Mouse (Mus musculus) heart, adult 8-10 months (tissue): ENCODE data around the gene E4f1. TPM values are rescaled to one million over a fixed set of nuclear protein-coding genes. Genes with fewer than 3 reads are reported as not detected.

Experiments used
- DNase-seq: peaks from one replicate; pipeline ENCODE4 v3.0.0; 2022; ENCODE audit warnings: low spot score
- total RNA-seq, 4 experiments: library from RNA; stranded (reverse); gene quantifications; 2 replicates each; pipeline ENCODE4 v1.2.4; 2022

E4f1 gene
- 10 to 100 TPM; 11.2 to 14.7 (median 11.9) TPM for total RNA-seq

DNA sequence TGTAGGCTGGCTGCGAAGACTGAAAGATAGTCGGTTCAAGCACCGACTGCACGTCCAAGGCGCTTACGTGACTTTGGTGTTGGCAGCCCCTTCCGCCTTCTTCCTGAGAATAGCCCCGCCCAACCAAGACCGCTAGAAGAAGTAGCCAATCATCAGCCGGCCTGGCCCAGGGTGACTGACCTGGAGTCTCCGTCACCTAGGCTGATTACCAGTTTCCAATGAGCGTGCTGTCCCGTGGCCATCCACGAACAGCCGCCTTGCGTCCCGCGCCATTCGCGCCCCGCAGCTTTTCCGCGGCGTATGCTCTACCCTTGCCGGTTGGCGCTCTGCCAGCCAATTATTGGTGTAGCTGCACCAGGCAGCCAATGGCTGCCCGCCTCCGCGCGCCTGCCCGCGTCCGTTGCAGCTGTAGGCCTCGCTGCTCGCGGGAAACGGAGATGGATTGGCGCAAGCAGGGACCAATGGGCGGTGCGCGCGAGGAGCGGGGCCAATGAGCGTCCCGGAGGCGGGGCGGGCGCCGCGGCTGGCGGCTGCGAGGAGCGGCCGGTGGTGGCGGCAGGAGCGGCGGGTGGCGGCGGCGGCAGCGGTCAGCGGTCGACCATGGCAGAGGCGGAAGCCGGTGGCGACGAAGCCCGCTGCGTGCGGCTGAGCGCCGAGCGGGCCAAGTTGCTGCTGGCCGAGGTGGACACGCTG is at the start of gene E4f1, which contains the start of gene Pgp:
Gene E4f1 (minus strand): TSS at position 404 of the 693 bp plus-strand sequence.
Gene Pgp (plus strand): TSS at position 483 of the 693 bp plus-strand sequence.
- DNase-seq, result peak; percentile 98

DNA sequence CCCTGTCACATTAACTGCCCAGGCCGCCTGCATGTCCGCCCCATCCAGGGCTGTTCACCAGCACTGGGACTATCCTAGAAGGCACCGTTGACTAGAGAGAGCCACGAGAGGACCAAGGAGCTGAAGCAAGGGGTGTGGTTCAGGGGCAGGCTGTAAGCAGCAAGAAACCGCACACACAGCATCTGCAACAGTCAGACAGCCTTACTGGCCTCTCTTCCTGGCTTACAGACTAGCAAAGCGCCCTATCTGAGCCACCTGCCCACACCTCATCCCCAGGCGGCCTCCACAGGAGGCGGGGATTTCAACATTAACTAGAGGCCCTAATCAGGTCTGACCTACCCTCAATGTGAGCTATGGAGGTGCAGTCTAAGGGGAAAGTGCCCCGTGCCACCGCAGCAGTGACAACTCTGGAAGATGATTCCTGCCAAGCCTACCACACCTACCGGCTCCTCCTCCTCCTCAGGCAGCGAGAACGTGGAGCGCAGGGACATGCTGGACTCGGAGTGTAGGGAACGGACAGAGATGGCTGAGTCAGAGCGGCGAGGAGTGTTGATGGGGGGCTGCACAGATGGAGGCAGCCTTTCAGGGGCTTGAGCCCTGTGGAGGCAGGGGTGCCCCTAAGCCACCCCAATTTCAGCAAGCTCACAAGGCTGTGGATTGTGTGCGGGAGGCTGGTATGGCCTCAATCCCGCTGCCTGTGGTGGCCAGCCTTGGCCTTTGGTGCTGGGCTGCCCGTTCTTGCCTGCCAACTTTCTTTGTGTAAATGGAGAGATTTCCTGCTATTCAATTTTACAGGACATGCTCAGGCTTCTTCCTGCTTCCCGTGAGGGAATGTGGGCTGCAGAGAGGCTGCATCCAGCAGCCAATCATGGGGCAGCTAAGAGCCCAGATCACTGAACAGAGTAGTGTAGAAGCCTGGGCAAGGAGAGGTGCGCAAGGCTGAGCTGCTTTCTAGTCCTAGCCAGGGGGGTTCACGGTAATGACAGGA is 44.5 kb upstream of the E4f1 start:
- peak; percentile 55 for DNase-seq

DNA sequence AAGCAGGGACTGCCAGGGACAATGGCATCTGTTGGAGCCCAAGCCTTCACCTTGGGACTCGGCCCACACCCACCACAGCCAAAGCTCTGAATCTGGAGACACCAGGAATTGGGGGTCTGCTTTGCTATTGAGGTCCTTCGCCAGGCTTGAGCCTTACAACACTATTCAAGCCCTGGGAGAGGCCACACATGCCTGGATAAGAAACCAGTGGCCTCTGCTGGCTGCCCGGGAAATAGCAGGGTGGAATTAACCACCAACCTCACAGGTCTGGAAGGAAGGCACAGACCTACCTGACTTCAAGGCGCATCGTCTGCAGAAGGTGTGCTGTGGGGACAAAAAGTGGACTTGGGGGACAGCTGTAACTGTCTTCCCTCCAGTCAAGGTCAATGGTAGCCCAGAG is 43.5 kb upstream of the E4f1 start:
- peak; percentile 37 for DNase-seq

DNA sequence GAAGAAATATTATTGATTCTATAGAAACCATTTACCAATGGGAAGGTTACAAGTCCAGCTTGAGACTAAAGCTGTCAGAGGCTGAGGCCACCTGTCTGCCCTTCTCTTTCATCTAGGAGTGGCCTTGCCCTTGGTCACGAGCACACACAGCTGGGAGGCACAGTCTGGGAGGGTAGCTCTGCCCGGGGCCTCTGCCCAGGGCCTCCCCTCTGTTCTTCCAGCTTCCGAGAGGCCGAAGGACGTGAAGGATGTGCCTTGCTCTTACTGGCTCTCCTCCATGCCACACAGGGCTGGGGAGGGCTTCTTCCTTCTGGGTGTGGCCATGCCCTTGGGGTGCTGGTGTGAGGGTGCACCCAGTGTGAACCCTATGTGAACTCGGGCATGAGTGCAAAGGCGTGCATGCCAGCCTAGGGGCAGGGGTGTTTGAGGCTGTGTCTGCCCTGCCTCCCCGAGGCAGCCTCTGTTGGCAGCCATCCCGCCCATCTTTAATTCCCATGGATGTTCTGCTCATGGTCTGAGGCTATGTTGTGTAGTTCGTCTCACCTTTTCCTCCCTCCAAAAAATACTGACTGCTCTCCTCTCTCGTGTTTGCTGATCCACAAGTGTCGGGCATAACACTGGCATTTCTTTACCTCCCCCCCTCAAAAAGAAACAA is 37.8 kb upstream of the E4f1 start:
- DNase-seq, result no peak

DNA sequence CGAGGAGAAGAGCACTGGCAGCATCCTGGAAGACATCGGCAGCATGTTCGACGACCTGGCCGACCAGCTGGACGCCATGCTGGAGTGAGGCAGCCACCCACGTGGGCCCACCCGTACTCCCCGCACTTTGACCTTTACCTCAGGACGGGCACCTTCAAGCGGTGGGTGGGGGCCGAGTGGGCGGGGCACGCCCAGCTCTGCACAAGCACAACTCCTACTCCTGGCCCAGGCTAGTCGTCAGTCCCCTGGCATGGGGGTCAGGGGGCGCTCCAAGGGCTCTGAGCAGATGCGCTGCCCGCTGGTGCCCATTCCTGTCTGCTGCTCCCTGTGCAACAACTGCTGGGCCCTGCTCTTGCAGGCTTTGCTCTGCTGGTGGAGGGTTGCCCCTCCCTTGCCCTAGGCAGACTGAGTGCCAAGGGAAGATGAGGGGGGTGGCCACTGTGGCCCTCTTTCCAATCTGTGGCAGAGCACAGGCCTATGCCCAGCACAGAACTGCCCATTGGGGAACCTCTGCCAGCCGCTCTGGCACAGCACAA is 37.1 kb upstream of the E4f1 start:
- DNase-seq, result no peak

DNA sequence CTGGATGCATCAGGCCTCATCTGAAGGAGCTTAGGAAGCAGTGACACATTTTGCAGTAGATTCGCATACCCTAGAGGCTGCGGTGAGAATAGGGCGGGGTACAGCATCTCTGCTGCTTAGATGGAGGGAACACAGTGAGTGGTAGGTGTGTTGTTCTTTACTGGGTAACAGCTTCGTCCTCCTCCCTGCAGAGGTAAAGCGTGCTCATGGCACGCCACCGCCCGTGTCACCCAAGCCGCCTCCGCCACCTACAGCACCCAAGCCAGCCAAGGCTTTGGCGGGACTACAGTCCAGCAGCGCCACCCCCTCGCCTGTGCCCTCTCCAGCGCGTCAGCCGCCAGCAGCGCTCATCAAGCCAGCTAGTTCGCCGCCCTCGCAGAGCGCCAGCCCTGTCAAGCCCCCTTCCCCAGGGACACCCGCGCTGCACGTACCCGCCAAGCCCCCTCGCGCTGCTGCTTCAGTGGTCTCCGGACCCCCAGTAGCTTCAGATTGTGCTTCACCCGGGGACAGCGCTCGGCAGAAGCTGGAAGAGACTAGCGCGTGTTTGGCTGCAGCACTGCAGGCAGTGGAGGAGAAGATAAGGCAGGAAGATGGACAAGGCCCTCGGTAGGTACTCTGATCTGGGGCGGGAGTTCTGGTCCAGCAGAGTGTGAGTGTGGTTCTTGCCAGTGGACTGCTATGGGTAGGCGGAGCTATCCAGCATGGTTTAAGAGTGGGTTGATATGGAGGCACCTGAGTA is 36.4 kb upstream of the E4f1 start:
- DNase-seq, result no peak

DNA sequence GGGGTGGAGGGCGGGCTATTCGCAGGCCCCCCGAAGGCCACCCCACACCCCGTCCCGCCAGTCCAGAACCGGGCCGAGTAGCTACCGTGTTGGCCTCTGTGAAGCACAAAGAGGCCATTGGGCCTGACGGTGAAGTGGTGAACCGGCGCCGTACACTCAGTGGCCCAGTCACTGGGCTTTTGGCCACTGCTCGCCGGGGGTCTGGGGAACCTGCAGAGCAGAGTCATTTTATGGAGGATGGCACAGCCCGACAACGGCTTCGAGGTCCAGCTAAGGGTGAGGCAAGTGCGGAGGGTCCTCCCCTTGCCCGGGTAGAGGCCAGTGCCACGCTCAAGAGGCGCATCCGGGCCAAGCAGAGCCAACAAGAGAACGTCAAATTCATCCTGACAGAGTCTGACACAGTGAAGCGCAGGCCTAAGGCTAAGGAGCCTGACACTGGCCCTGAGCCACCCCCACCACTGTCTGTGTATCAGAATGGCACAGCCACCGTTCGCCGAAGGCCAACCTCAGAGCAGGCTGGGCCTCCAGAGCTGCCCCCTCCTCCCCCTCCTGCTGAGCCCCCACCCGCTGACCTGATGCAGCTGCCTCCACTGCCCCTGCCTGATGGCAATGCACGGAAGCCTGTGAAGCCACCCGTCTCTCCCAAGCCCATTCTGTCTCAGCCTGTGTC is 35.3 kb upstream of the E4f1 start:
- no peak for DNase-seq

DNA sequence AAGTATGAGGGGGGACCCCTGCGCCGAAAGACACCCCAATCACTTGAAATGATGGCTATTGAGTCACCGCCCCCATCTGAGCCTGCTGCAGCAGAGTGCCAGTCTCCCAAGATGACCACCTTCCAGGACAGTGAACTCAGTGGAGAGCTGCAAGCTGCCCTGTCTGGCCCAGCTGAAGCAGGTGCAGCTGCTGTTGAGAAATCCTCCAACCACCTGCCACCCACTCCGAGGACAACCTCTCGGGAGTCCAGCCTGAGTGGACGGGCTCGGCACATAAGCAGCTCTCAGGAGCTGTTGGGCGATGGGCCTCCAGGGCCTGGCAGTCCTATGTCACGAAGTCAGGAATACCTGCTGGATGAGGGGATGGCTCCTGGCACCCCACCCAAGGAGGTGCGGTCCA is 34.0 kb upstream of the E4f1 start:
- DNase-seq, result no peak

DNA sequence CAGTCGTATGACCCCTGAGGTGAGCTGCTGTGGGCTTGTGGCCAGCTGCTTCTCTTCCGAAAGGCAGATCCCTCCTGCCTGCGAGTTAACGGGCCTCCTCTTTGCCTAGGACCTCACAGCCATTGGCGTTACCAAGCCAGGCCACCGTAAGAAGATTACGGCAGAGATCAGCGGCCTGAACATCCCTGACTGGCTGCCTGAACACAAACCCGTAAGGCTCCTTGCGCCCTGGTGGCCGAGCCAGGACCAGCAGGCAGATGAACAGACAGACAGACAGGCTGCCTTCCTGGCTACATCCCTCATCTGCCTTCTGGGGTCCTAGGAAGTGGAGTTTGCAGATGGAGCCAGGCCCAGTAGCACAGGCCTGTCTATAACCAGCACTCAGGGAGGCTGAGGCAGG is 32.1 kb upstream of the E4f1 start:
- DNase-seq, result no peak

DNA sequence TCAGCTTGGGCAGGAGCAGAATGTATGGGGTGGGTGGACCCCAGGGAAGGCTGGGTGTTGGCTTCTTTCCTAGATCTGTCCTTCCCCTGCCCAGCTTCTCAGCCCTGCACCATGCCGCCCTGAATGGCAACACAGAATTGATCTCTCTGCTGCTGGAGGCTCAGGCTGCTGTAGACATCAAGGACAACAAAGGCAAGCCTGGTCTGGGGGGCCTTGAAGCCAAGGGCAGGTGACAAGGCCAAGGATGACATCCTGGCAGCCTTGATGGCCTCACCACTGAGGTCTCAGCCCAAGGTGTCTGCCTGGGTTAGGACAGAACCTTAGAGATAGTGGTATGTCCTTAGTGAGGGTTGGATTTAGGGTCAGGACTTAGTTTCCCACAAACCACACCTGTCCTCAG is 25.9 kb upstream of the E4f1 start:
- no peak for DNase-seq

DNA sequence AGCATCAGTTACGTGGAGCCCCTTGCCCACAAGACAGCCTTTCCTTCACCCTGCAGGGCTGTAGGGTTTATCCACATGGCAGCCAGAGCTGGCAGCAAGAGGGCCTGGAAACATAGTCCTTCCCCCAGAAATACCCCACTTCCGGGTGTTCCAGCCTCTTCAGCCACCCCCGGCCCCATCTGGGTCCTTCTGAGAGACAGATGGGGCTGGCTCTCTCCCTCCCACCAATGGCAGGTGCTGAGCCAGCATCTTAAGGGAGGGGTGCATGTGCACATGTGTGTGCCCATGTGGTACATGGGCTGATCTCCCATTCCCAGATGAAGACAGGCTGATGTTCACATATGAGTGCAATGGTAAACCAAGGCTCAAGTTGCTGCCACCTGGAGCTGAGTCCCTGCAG is 25.3 kb upstream of the E4f1 start:
- no peak for DNase-seq

DNA sequence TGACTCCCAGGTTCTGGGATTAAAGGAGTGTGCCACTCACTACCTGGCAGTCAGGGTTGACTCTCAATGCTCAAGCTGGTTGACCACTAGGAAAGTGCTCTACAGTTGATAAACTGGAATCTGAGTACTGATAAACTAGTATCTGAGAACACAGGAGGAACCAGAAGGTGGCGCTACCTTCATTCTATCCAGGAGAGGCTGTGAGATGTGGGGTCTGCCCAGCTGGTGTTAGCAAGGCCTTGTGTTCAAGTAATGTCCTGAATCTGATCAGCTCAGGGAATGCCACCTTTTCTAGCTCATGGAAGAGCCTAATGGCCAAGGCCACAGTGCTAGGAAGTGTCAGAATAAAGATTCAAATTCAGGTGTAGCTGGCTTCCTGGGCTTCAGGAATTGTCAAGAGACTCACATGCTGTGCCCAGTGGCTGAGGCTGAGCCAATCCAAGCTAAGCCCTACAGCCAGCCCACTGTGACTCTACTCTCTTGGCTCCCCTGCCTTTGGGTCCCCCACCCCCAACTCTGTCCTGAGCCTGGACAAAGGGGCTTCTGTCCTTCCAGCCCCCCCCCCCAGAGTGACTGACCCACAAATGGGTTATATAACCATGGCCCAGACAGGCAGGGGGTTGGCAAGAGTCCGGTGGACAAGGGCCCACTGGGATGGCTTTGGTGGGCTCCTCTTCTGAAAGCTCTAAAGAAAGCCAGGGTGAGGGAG is 24.7 kb upstream of the E4f1 start:
- no peak for DNase-seq

DNA sequence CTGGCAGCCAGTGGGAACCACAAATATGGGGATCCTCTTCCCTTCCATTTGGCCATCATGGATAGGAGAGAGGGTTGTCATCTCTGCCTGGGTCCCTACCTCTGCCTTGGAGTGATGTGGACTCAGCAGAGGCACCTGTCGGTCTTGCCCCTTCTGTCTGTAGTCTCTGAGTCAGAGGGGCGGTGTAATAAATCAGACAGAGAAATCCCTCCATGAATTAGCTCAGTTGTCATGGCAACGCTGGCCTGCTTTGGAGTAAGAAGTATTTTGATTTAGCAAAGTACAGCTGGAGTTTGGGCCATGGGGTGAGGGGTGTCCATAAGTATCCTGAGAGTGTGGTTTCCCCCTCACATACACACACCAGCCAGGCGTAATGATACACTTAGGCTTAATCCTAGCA is 20.3 kb upstream of the E4f1 start:
- DNase-seq, result no peak

DNA sequence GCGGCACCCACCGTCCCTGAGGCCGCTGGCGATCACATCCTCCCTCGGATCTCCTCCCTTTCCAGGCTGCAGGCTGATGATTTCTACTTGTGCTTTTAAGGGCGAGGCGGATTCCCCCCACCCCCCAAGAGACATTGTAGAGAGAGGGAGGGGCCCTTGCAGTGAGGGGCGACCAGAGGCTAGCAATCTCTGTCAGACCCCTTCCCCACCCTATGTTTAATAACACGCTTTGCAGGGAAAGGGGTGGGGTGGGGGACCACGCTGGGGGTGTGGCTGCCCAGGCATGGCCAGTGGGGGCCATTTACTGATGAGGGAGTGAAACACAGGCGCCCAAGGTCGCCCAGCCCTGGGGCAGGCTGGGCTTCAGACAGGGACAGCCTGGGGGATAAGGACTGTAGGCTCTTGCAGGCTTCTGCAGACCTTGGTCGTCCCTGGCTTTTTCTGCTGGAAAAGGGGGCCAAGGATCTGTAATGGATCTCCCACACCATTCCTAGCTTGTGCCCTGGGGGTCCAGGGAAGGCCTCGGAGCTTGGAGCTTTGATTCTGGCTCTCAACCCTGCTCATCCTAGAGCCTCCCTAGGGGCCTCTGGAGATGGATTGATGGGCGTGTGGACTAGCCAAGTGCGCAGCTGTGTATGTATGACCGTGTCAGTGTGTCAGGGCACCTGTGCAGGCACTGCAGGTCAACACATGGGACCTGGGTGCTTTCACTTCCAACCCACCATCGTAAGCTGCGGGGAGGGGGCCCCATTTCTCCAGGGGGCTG is 19.3 kb upstream of the E4f1 start:
- no peak for DNase-seq

DNA sequence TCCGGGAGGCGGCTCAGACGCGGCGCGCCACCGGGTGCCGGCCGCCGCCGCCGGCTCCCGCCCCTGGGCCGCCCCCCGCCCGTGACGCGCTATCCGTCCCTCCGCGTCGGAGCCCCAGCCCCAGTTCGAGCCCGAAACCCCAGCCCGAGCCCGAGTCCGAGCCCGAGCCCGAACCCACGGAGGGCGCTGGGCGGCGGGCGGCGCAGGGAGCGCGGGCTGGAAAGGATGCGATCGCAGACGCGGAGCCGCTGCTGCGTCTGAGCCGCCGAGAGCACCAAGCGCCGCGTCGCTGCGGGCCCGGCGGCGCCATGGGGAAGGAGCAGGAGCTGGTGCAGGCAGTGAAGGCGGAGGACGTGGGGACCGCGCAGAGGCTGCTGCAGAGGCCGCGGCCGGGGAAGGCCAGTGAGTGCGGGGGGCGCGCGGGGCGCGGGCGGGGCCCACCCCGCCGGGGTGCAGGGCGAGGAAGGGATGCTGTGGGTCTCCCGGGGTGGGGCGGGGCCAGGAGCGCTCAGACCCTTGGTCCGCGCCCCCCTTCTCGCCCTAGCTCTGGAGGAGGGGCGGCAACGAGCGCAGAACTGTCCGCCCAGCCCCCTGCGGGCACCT is 18.6 kb upstream of the E4f1 start:
- DNase-seq, result no peak

DNA sequence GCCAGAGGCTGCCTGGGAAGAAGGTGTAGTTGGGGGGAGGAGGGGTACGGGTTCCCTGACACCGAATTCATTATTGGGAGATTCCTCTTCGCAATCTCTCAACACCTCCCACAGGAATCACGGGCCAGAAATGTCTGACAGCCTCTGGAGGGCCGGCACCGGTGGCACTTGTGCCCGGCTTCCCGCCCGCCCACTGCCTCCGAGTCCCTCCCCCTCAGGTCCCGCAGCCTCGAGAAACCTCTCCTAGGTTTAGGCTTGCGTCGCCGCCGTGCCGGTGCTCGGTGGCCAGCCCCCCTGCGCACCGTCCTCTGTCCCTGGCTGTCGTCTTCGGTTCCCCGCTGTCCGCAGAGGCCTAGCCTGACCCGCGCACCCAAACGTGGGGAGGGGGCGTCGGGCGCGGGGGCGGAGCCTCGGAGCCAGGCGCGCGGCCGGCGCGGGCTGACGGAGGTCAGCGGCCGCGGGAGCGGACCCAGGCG is 18.1 kb upstream of the E4f1 start, which contains the start of gene Caskin1:
Gene Caskin1 (plus strand): TSS at position 416 of the 476 bp plus-strand sequence.
- no peak for DNase-seq

DNA sequence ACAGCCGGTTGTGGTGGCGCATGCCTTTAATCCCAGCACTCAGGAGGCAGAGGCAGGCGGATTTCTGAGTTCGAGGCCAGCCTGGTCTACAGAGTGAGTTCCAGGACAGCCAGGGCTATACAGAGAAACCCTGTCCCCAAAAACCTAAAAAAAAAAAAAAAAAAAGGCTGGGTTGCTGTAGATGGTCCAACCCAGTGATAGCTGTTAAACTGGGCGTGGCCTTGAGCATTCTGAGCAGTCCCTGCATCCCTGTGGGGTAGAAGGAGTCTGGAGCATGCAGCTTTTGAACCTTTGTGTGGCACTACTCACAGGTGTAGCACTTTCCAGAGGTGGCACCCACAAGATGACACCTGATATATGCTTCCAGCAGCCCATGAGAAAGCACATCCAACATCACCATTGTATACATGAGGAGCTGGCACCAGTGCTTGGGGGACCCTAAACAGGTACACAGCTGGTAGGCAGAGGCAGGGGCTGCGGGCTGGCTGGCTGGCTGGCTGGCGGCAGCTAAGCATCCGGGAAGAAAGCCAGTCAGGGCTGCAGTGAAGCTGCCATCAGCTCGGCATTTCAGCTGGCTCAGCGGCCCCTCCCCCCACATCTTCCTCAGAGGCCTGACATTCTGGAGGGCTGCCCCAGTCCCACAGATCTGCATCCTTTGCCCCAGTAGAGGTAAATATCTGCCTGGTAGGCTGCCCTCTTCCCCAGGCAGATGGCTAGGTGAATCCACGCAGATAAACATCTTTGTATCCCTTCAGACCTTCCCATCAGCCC is 15.2 kb upstream of the E4f1 start:
- DNase-seq, result no peak

DNA sequence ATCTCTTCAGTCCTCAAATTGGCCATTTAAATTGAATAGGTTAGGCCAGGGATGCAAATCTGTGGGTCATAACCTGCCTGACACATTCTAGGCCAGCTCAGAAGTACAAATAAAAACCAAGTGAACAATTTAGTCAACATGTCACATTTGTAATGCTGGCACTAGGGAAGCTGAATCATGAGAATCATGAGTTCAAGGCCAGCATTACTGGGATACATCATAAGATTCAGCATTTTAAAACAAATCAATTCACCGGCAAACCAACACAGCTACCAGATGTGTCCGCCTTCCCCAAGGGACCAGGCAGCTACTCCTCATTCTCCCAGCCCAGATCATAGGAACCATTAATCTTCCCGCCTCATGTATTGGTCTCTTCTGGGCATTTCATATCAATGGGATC is 13.4 kb upstream of the E4f1 start:
- no peak for DNase-seq
